Mouse (Mus musculus) cerebellum, adult 2 months (tissue): Measurements from ENCODE around the gene Repin1.

ENCODE experiments used
- CTCF ChIP-seq: fragments of 200-500 bp; IDR thresholded peaks from 2 replicates; pipeline ENCODE4 v1.5.1; 2011; ENCODE audit warnings: low read depth, mild to moderate bottlenecking, control low read depth, low read length, moderate library complexity, borderline replicate concordance; ENCODE audit not compliant: insufficient read depth
- POLR2A ChIP-seq: fragments of 200-500 bp; IDR thresholded peaks from 2 replicates; pipeline ENCODE4 v1.6.1; 2011; ENCODE audit warnings: low read length, control low read depth, borderline replicate concordance; ENCODE audit not compliant: insufficient read depth

DNA sequence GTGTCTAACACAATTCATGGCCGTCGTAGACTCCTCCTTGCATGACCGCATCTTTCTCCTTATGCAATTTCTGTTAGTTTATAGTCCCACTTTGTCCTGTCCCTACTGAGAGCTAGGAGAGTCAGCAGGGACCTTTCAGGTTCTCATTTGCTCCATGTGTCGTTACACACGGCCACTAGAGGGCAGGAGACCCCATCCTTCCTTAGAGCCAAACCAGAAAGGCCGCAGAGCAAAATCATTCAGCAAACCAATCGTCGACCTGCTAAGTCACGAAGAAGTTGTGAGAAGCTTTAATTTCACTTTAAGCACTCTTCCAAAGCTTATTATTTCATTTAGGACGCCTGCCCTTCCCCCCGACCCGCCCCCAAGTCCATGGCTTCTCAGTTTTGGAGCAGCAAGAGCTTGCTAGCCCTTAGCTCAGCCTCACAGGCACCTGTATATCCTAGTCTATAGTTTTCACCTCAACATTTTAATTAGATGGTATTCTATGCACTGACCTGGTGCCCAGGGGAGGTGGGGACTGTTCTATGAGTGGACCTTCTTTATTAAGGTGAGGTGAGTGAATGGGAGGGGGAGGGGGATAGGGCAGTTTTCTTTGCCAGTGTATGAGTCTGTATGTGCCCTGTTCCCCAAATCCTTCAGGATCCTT lies 52.1 kb downstream of the Repin1 start:
- TF ChIP-seq CTCF (peak; percentile 83), POLR2A (no peak)
